Mouse (Mus musculus) bone marrow, adult 2 months (tissue): ENCODE data around the gene Mogat2.

Experiments used
- CTCF ChIP-seq: fragments of 200-500 bp; IDR thresholded peaks from 2 replicates; pipeline ENCODE4 v1.5.1; 2011; ENCODE audit warnings: low read length, control low read depth; ENCODE audit not compliant: control insufficient read depth, insufficient read depth
- POLR2A ChIP-seq: fragments of 200-500 bp; IDR thresholded peaks from 2 replicates; pipeline ENCODE4 v1.6.1; 2011; ENCODE audit warnings: low read depth, mild to moderate bottlenecking, control low read depth, low read length, borderline replicate concordance; ENCODE audit not compliant: control insufficient read depth

GRCm38 (mm10) chr7:99279586-99279985 lies 41.2 kb upstream of the Mogat2 start:
- TF ChIP-seq CTCF (no peak), POLR2A (no peak)
